Mouse (Mus musculus) adrenal gland, postnatal 14 days (tissue): Measurements from ENCODE around the gene Fbxl17. TPM values are rescaled to one million over a fixed set of nuclear protein-coding genes. Genes with fewer than 3 reads are reported as not detected.

Experiments
- DNase-seq: peaks from one replicate; pipeline ENCODE4 v3.0.0; 2021; ENCODE audit warnings: mixed read lengths
- total RNA-seq: library from RNA; stranded (reverse); gene quantifications from 2 replicates; pipeline ENCODE4 v1.2.3, GENCODE M21; 2021

Gene Fbxl17
- total RNA-seq, 1 experiment from 2014 or later = 30.8 TPM

DNA sequence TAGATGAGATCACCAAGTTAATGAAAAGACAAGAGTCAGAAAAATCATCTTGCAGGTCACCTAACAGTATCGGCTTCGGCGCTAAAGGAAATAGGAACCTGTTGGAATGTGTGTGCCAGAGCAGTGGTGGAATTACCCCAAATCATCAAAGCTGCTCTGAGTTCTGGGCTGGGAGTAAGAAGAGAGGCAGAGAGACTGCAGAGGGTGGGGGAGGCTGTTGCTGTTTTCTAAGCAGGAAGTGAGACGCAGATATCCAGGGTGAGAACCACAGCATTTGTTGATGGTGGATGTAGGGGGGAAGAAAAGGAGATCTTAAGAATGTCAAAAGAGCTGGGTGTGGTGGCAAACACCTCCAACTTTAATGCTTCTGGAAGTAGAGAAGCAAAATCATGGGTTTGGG lies 406.6 kb downstream of the Fbxl17 start:
- DNase-seq = no peak

GRCm38 (mm10) chr17:63092774-63093173 lies 407.0 kb downstream of the Fbxl17 start:
- no peak for DNase-seq

DNA sequence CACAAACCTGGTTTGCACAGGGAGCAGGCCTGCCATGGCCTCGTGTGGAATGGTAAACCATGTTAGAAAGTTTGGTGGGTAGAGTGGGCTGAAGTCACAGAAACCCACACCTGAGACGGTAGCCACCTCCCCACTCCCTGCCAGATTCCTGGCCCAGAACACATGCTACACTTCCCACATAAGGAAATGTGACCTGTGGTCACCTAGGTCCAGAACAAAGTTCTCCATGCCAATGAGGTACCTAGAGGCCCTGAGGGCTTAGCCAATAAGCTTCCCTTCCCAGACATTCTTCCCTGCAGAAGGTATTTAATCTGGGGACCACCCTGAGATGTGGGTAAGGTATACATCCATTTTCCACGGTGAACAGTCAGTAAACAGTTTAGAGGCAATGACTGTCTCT lies 409.7 kb downstream of the Fbxl17 start:
- no peak for DNase-seq

- DNase-seq = no peak
These were observed 412.6 kb downstream of the Fbxl17 start for GRCm38 (mm10) chr17:63087265-63087664.

GRCm38 (mm10) chr17:63086526-63086925 lies 413.3 kb downstream of the Fbxl17 start:
- no peak for DNase-seq

DNA sequence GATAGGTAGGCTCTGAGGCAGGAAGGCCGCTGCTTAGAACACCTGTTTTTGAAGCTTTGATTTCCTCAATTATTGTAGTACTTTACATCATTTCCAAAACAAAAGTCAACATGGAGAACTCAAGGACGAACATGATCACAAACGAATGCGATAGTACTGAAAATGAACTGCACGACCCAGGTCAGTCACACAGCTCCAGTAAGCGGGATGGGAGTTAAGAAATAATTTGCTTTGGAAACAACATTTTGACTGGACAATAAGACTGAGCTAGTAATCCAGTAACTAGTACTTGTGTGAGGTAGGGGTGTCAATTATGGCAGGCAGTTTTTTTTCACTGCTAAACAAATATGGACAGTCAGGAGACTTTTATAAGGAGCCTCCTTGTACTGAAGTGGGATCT lies 414.6 kb downstream of the Fbxl17 start:
- no peak for DNase-seq

GRCm38 (mm10) chr17:63079087-63079486 lies 420.7 kb downstream of the Fbxl17 start:
- DNase-seq = no peak

GRCm38 (mm10) chr17:63077509-63077908 lies 422.3 kb downstream of the Fbxl17 start:
- no peak for DNase-seq

- DNase-seq = no peak
These were observed 423.2 kb downstream of the Fbxl17 start for GRCm38 (mm10) chr17:63076661-63077060.

DNA sequence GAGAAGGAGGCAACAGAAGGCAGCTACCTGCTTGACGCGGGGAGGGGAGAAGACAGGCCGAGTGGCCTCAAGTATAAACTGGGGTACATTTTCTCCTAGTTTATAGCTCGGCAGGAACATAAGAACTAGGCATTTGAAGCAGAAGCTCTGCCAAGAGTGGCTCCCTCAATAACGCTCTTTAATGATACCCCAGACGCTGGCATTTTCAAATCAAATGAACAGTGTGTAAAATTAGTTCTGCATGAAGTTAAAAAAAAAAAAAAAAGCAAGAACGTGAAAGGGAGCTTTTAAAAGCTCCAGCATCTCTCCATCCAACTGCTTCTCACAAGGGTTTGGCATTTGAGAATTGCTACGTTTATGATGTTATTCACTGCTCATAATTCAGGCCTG lies 423.8 kb downstream of the Fbxl17 start:
- no peak for DNase-seq

DNA sequence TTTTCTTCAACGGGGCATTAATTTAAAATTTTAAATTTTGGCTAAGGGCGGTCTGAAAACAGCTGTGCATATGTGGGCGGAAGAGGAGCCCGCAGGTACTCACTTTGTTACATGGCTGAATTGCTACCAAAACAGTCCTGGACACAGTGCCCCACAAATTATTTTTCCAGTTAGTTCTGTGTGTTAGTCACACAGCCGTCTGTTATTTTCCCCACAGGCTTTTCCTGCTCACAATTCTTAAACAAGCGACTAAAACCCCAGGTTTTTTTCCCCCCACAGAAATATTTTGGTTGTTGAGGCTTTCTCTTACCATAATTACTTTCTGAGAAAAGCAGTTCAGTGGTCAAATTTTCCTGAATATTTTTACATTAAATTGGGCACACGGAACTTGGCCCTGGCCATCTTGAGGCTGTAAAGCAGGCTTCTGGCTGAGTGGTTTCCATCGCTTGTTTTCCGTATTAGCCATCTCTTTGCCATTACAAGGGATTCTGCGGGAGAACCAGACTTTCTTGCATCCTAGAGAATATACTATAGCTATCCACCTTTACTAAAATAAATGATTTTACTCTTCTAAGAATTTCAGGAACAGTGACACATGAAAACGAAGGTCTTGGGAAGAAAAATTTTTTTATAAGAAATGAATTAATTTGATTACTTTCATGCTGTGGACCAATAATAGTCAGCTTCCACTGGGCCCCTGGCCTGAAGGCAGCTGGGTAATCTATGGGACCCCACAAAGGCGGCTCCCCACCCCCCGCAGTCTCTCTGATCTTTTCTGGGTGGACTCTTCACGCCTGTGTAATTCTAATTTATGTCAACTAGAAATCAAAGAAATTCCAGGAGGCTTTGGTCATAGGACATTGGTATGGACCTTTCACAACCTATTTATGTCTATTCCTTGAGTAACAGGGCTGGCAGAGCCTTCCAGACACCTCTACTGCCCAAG lies 424.5 kb downstream of the Fbxl17 start:
- DNase-seq = no peak

DNA sequence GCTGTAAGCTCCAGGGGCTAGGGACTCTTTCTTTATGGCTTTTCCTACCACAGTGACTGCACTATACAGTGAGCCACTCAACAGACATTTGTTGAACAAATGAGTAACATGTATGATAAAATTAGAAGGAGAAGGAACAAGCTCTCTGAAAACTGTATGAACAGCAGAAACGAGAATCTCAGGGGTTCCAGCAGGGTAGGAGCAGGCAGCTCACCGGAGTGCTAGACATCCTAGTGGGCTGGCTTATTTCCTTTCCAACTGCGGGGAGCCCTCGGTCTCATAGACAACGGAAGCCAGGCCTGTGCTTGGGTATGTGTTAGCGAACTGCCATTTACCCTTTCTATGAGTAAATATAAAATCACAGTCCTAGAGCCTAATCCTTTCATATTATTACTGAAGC lies 426.5 kb downstream of the Fbxl17 start:
- no peak for DNase-seq

DNA sequence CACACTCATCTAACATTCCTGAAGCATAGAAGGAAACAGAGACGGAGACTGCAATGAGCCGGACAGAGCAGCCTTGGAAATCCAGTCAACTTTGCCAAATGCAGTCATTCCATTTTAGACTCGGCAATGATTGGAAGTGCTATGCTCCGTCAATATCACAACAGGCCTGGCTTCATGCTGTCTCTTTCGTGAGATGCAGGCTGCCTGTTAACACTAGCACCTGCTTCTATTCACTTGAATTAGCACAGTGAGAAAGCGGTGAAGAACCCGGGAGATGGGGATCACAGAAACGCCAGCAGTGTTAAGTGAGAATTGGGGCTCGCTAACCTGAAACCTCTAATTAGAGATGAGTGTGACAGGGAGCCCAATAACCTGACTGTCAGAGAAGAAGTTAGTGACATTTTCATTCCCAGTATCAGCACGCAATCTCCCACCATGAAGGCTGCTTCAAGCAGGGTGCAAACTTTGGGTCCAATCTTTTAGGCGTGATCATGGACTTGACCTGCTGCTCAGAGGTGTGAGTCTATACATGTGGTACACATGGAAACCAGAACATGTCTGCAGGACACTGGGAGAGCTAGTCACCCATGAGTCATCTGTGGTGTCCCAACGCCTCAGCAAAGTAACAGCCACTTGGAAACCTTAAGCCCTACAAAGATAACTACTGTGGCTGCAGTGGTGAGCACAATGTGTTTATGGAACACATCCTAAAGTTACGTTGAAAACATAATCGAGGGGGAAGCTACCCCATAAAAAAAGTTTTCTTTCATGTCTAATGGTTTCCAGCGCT lies 428.5 kb downstream of the Fbxl17 start:
- DNase-seq = no peak

DNA sequence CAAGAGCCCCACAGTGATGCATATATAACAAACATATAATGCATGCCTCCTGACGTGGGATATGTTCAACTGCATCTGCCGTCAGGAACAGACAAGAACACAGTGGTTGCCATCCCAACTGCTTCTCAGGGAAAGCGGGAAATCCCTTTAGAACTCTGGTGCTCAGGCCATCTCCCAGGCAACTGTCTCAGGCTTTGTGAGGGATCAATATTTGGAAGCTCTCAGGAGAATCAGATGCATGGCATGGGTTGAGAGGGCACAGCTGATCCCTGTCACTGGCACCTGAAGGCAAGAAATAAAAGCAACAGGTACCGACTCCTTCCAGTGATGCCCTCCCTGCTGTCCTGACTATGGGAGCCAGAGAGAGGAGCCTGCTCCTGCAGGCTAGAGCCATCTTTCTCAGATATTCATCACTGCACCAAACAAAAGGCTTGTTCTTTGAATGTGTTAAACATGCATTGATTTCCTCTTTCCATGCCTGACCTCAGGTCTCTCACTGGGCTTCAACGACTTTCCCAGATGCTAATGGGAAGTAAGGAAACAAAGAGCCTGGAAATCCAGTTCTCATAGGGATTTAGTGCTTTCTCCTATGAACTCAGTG lies 429.6 kb downstream of the Fbxl17 start:
- DNase-seq = no peak

GRCm38 (mm10) chr17:63062785-63063184 lies 437.0 kb downstream of the Fbxl17 start:
- peak; percentile 32 for DNase-seq

DNA sequence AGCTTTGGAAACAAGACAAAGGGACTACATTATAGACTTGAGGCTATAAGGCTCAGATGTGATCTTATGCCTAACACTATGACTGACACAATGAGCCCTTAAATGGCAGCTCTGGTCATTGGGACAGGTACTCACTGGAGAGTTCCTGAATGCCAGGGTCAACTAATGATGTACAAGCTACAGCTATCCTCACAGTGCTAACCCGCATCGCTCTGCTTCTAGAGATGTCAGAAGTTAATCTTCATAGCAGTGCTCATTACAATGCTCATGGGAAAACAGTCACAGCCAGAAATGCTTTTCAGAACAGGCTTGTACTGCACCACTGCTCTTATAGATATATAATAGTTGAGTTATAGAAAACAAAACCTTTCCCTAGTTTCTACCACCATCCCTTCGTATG lies 438.0 kb downstream of the Fbxl17 start:
- DNase-seq = no peak

DNA sequence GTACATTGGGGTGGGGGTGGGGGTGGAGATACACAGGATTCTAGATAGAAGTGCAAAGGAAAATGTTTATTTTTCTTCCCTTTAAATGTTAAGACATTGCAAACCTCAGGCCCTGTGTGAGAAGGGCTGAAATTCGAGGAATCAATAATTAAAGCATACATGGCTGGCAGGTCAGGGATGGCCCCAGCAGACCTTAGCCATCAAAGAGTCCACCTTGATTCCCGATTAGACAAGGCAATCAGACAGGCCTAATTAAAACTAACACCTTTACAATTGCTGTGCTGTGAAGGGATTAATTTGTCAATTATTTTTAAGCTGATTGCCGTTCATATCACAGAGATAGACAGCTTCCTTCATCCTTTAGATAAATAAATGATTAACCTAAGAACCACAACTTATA lies 439.0 kb downstream of the Fbxl17 start:
- no peak for DNase-seq

DNA sequence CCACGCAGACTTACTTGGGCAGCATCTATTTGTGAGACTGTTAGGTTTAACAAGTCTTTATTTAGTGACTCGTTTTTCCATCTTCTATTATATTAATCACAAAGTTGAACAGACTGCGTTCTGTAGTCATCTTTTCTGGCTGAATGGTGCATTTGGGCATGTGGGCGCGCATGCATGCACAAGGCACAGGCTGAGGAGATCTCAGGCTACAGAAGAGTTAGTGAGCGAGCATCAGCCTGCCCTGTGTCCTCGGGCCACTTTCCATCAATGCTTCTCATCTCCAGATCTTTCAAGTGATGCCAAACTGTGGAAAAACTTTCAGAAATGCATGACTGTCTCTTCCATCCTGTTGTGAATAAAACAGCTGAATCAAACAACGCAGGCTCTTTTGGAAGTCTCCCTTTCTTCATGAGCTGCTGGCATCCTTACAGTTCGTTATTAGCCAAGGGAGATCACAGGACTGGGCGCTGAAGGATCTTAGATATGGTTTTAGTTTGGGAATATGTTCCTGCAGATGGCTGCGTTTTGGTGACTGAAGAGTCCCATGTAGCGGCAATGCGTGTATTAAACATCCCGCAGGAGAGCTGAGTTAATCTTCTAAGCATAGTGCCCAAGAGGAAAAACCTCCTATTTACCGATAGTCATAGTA lies 442.0 kb downstream of the Fbxl17 start:
- DNase-seq = no peak

DNA sequence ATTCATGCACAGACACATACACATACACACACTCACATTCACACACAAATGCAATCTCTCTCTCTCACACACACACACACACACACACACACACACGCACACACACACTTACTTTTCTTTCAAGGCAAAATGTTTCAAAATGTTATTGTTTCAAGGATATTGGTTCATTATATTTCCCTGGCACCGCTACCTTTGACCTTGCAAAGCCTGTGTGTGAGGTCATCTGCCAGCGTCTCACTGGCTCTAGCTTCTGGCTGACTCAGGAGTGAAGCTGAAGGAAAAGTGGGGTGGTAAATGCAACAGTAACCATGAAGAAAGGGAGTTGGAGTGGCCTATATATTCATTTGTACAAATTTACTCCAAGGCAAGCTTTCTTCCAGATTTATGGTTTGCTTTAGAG lies 442.8 kb downstream of the Fbxl17 start:
- peak; percentile 75 for DNase-seq

DNA sequence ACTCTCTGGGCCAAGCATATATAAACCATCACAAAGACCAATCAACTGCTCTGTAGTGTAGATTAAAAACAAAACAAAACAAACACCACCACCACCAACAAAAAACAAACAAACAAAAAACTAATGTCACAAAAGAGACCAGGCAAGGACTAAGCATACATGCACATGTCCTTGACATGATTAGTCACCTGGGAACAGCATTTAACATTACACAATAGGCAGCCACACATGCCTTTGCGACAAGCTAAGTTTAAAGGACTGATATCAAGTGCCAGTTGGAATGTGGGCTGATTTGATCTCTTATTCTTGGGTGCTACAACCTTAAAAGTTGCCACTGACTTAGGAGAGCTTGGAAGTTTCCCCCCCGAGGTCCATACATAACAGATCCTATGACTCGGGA lies 446.5 kb downstream of the Fbxl17 start:
- no peak for DNase-seq

DNA sequence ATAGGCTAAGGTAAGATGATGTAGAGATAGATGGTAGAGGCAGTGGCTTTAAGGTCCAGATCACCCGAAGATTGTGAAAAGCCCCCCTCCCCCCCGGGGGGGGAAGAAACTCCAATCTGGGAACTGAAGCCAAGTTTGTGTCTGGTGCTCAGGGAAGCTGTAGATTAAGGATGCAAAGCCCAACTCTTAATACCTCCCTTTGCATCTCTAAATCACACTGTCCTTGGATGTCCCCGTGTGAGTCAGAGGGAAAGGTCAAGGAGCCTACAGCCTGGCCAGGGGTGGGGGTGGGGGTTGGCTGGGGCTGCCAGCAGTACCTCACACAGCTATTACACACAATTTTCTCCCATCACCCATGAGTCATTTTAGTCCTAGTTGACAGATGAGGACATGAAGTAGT lies 453.4 kb downstream of the Fbxl17 start:
- DNase-seq = peak; percentile 60

- DNase-seq = no peak
These were observed 454.5 kb downstream of the Fbxl17 start for GRCm38 (mm10) chr17:63045297-63045696.
